Mouse (Mus musculus): ENCODE data around the gene Cirbp.
"Not testable (repeated sequence)": the region's sequence is repeated elsewhere in the genome, so short reads cannot be mapped to it uniquely, and the experiment has no call there.

Gene Cirbp

GRCm38 (mm10) chr10:80208841-80209371, 43.1 kb downstream of the Cirbp start:
- no peak for DNase-seq (ENCODE audit: low read depth, low spot score)

- DNase-seq (ENCODE audit: low read depth, low spot score) = not testable (repeated sequence)
Observed at GRCm38 (mm10) chr10:80211547-80212103, 45.8 kb downstream of the Cirbp start.

GRCm38 (mm10) chr10:80215048-80215772, 49.4 kb downstream of the Cirbp start:
- DNase-seq (ENCODE audit: low read depth, low spot score) = no peak

- DNase-seq (ENCODE audit: low read depth, low spot score) = no peak
Observed at GRCm38 (mm10) chr10:80220676-80221075, 54.9 kb downstream of the Cirbp start.

All from WW6 (cell line).